Comparison of ENCODE assay signal across 32 mouse cellular contexts in the genomic region with DNA sequence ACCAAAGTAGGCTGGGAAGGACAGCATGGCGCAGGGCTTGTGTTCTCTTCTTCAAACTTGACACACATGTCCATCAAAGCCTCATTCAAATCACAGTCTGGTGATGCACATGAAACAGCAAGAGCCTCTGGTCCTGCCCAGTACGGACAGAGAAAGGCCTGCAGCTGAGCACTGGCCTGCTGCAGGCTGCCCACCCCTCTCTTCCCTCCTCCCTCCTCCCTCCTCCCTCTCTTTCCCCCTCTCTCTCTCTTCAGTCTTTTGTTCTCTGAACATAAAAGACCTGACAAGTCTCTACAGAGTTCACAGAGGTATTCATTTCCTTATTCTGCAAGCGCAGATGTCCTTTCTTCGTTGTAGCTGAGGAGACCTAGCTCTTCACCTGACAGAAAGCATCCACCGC.
DNase-seq lines count a peak whose midpoint lies in the region; ATAC-seq and TF ChIP-seq lines count a peak whose summit lies in the region.
"Had no signal": no experiment of that assay in that cellular context is flagged by ENCODE, and none has a peak within 500 bp of the region (broad histone marks: within the 10 kb centered on the region; RNA-seq: fewer than 3 reads in every experiment).

No protein-coding gene starts in this region.

- no peak for TF ChIP-seq POLR2A in brain, embryonic 14.5 days (IDR thresholded peaks at IDR 0.05; ENCODE audit: borderline replicate concordance, extremely low read depth, insufficient read depth, insufficient read length, poor library complexity, severe bottlenecking)

- H3K27ac ChIP-seq in midbrain, embryonic 10.5 days (replicated peaks) = peak overlapping the region; percentile 75
- no peak overlapping the region for H3K27ac ChIP-seq in midbrain, postnatal 0 days (ENCODE audit: low read depth, low read length)
- no peak overlapping the region for H3K27ac ChIP-seq in midbrain, embryonic 14.5 days (replicated peaks; ENCODE audit: low read depth, low read length)
- H3K27ac ChIP-seq: forebrain, embryonic 15.5 days; heart, embryonic 10.5 days; heart, embryonic 15.5 days; hindbrain, postnatal 0 days; intestine, embryonic 15.5 days; kidney, postnatal 0 days; limb, embryonic 15.5 days; liver, embryonic 13.5 days; macrophage; neural tube, embryonic 12.5 days; stomach, postnatal 0 days had no signal

- DNase-seq in embryo, embryonic 9.5 days (ENCODE audit: extremely low spot score) = peak; percentile 35
- no peak for DNase-seq in embryo, embryonic 11 days
- peak; percentile 32 for DNase-seq in midbrain, embryonic 10.5 days (ENCODE audit: low spot score)
- no peak for DNase-seq in midbrain, postnatal 0 days (ENCODE audit: low spot score)
- DNase-seq in brain, embryonic 14.5 days (ENCODE audit: low read depth) = peak; percentile 52
- DNase-seq in midbrain, embryonic 14.5 days = peak; percentile 23
- DNase-seq in testis, postnatal 14 days (ENCODE audit: low spot score) = no peak
- DNase-seq in ovary, postnatal 36 days (ENCODE audit: low spot score) = no peak
- DNase-seq: adrenal gland, adult 8-10 months; cerebellum, adult 11-12 months; cerebellum, adult 9-11 months; gastrocnemius, postnatal 25 days; heart, adult 11 months; kidney, adult 8-10 months; kidney, postnatal 4 days; layer of hippocampus, postnatal 36 days; left cerebral cortex, postnatal 4 days; liver, embryonic 13.5 days; lung, adult 18-20 months; lung, postnatal 10 days; right cerebral cortex, postnatal 4 days had no signal

- WGBS in midbrain, embryonic 10.5 days = 45% methylated on average over 5 of the region's 5 CpGs
- 32% methylated on average over 5 of the region's 5 CpGs for WGBS in midbrain, postnatal 0 days
- WGBS in midbrain, embryonic 14.5 days = 11% methylated on average over 5 of the region's 5 CpGs

- H3K4me2 ChIP-seq in midbrain, postnatal 0 days (ENCODE audit: low read depth, low read length, poor library complexity, severe bottlenecking) = no peak overlapping the region
- no peak overlapping the region for H3K4me2 ChIP-seq in midbrain, embryonic 14.5 days (ENCODE audit: low read length)
- H3K4me2 ChIP-seq: forebrain, embryonic 15.5 days; heart, embryonic 15.5 days; intestine, embryonic 15.5 days; limb, embryonic 15.5 days; liver, embryonic 13.5 days; neural tube, embryonic 12.5 days had no signal

- H3K36me3 ChIP-seq in midbrain, embryonic 10.5 days = no peaks in the 10 kb centered on the region
- no peaks in the 10 kb centered on the region for H3K36me3 ChIP-seq in midbrain, postnatal 0 days (ENCODE audit: insufficient read depth, low read length)
- H3K36me3 ChIP-seq in midbrain, embryonic 14.5 days (ENCODE audit: control insufficient read depth, insufficient read depth, low read length) = no peaks in the 10 kb centered on the region
- H3K36me3 ChIP-seq: forebrain, embryonic 15.5 days; G1E; heart, embryonic 10.5 days; heart, embryonic 15.5 days; intestine, embryonic 15.5 days; limb, embryonic 15.5 days; liver, embryonic 13.5 days; neural tube, embryonic 12.5 days had no signal

- no peak for TF ChIP-seq CTCF in midbrain, postnatal 0 days (IDR thresholded peaks at IDR 0.05)
- TF ChIP-seq CTCF in brain, embryonic 14.5 days (IDR thresholded peaks at IDR 0.05; ENCODE audit: borderline replicate concordance, extremely low read depth, insufficient read depth, insufficient read length) = no peak

- H3K4me1 ChIP-seq in midbrain, embryonic 10.5 days = peaks cover 32% of the 10 kb centered on the region
- peaks cover 7% of the 10 kb centered on the region; the same call in 1 of the 2 replicates for H3K4me1 ChIP-seq in midbrain, postnatal 0 days (ENCODE audit: insufficient read depth, low read length)
- peaks cover 12% of the 10 kb centered on the region for H3K4me1 ChIP-seq in midbrain, embryonic 14.5 days (ENCODE audit: control insufficient read depth, insufficient read depth, low read length)
- H3K4me1 ChIP-seq: heart, embryonic 15.5 days; intestine, embryonic 15.5 days; liver, embryonic 13.5 days had no signal

- 0 out of 2 replicates have a peak overlapping the region, but pooled peaks have one; percentile 0 for H3K4me3 ChIP-seq in midbrain, embryonic 10.5 days
- no peak overlapping the region for H3K4me3 ChIP-seq in midbrain, postnatal 0 days (ENCODE audit: low read depth, low read length)
- H3K4me3 ChIP-seq in midbrain, embryonic 14.5 days (replicated peaks; ENCODE audit: low read depth, low read length) = no peak overlapping the region
- H3K4me3 ChIP-seq: forebrain, embryonic 15.5 days; heart, embryonic 10.5 days; heart, embryonic 15.5 days; intestine, embryonic 15.5 days; limb, embryonic 15.5 days; liver, embryonic 13.5 days; neural tube, embryonic 12.5 days had no signal

- H3K9ac ChIP-seq in midbrain, postnatal 0 days (replicated peaks; ENCODE audit: low read length, poor library complexity, severe bottlenecking) = no peak overlapping the region
- H3K9ac ChIP-seq in midbrain, embryonic 14.5 days (replicated peaks; ENCODE audit: low read length) = no peak overlapping the region
- H3K9ac ChIP-seq: forebrain, embryonic 15.5 days; heart, embryonic 15.5 days; intestine, embryonic 15.5 days; limb, embryonic 15.5 days; liver, embryonic 13.5 days; neural tube, embryonic 12.5 days had no signal

- no peaks in the 10 kb centered on the region for H3K9me3 ChIP-seq in midbrain, embryonic 10.5 days (replicated peaks)
- H3K9me3 ChIP-seq in midbrain, postnatal 0 days (ENCODE audit: low read length) = no peaks in the 10 kb centered on the region
- H3K9me3 ChIP-seq in midbrain, embryonic 14.5 days (ENCODE audit: control insufficient read depth, low read length) = no peaks in the 10 kb centered on the region; the same call in 1 of the 2 replicates
- H3K9me3 ChIP-seq: forebrain, embryonic 15.5 days; heart, embryonic 10.5 days; heart, embryonic 15.5 days; intestine, embryonic 15.5 days; limb, embryonic 15.5 days; liver, embryonic 13.5 days; neural tube, embryonic 12.5 days had no signal

- no peak for ATAC-seq in midbrain, postnatal 0 days (ENCODE audit: low FRiP score)
- no peak for ATAC-seq in midbrain, embryonic 14.5 days (ENCODE audit: low FRiP score, low TSS enrichment)
- ATAC-seq: forebrain, embryonic 15.5 days; hindbrain, postnatal 0 days; intestine, embryonic 15.5 days had no signal

- H3K27me3 ChIP-seq in midbrain, embryonic 10.5 days (ENCODE audit: low read depth, poor library complexity, severe bottlenecking) = no peaks in the 10 kb centered on the region
- no peaks in the 10 kb centered on the region for H3K27me3 ChIP-seq in midbrain, postnatal 0 days (ENCODE audit: insufficient read depth, low read length)
- no peaks in the 10 kb centered on the region for H3K27me3 ChIP-seq in midbrain, embryonic 14.5 days (ENCODE audit: control insufficient read depth, insufficient read depth, low read length)
- H3K27me3 ChIP-seq: forebrain, embryonic 15.5 days; heart, embryonic 15.5 days; intestine, embryonic 15.5 days; limb, embryonic 15.5 days; liver, embryonic 13.5 days; neural tube, embryonic 12.5 days had no signal

Comparison
In these comparisons a context has a peak if more than half of its experiments do, and no peak if none do; other contexts are left out.
1. DNase-seq: peak in embryo, embryonic 9.5 days (single experiment), midbrain, embryonic 10.5 days (single experiment), brain, embryonic 14.5 days (single experiment) and midbrain, embryonic 14.5 days (single experiment); none in embryo, embryonic 11 days (single experiment), midbrain, postnatal 0 days (single experiment), testis, postnatal 14 days (single experiment) and ovary, postnatal 36 days (single experiment).